Mouse (Mus musculus): ENCODE data around the gene Abhd2.

Abhd2 gene

DNA sequence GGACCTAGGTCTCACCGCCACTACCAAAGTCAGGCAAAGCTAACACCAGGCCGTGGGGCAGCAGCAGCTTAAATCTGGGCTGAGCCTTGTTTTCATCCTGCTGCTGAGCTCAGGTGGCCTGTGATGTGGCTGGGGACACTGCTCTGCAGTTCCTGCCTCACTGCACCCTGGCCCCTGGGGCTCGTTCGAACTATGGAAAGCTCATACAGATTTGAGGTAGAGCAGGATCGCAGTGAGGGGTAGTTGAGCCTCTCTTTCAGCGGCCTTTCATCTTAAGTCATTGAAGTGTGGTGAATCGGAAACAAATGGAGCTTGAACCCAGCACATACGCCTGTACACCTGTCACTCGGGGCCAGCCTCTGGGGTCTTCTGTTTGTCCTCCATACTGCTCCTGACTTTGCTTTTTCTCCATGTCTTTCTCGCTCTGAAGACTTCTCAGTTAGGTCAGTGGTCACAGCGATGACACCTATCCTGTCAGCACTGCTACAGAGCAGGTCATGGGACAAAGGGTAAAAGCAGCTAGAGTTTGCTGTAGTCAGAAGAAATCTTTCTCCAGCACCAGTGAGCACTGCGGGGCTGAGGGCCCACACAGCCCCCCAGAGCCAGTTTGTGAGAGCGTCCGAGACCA lies 20.7 kb downstream of the Abhd2 start:
- DNase-seq (ENCODE audit: low spot score in 2 of 2) = no peak

- no peak for DNase-seq (ENCODE audit: low spot score in 2 of 2)
Measured at GRCm38 (mm10) chr7:79294449-79294980, 21.5 kb downstream of the Abhd2 start.

DNA sequence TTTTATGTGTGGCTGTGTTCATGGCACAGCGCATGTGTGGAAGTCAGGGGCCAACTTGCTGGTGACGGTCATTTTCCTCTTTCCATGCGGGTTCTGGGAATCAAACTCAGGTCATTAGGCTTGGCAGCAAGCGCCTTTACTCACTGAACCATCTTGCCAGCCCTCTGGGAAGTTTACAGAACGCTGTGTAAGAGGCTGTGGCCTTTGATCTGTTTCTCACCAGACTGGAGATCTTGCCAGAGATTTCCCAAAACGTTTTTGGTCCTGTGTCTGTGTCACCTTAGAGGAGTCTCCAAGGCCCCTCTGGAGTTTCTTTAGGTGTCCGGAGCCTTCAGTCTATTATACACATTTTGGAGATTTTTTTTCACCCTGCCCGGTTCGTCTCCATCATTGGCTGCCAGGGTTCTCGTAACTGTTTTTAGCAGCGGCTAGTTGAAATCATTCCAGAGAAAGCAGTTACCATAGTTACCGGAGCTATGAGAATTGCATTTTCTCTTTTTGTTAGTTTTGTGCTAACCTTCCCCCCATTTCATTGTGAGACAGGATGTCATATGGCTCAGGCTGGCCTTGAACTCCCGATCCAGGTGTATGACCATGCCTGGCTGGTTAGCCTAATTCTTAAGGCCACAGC lies 22.3 kb downstream of the Abhd2 start:
- DNase-seq (ENCODE audit: low spot score in 2 of 2) = no peak

DNA sequence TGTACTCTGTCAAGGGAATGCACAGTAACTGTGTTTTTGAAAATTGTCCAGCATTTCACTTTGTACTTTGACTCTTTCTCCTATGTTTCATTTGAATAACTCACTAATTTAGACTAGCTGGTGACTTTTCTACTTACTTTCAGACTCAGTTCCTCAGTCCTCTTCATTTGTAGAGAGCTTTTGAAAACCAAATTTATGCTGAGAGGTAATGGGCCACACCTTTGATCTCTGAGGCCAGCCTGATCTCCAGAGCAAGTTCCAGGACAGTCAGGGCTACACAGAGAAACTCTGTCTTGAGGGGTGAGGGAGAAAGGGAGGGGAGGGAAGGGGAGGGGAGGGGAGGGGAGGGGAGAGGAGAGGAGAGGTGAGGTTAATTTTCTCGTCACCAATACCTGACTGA lies 25.7 kb downstream of the Abhd2 start:
- DNase-seq (ENCODE audit: low spot score in 2 of 2) = no peak

DNA sequence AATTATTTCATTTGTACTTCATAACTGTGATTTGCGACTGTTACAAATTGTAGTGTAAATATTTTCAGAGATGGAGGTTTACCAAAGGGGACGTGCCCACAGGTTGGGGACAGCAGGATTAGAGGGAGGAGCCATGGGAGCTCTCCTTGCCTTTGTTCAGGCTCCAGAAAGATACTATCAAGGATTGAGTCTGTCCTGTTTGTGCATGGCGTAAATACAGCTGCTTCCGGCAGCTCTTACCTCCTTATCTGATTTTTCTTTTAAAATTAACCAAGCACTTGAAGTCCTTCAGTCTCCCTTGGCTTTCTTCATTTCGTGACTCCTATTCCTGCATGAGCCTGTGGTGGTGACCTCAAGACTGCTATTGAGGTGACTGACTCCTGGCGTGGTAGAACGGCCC lies 26.5 kb downstream of the Abhd2 start:
- DNase-seq (ENCODE audit: low spot score in 2 of 2) = no peak

GRCm38 (mm10) chr7:79300432-79301151 lies 27.6 kb downstream of the Abhd2 start:
- DNase-seq (ENCODE audit: low spot score in 2 of 2) = no peak

- no peak for DNase-seq (ENCODE audit: low spot score in 2 of 2)
Measured at GRCm38 (mm10) chr7:79302145-79302544, 29.1 kb downstream of the Abhd2 start.

DNA sequence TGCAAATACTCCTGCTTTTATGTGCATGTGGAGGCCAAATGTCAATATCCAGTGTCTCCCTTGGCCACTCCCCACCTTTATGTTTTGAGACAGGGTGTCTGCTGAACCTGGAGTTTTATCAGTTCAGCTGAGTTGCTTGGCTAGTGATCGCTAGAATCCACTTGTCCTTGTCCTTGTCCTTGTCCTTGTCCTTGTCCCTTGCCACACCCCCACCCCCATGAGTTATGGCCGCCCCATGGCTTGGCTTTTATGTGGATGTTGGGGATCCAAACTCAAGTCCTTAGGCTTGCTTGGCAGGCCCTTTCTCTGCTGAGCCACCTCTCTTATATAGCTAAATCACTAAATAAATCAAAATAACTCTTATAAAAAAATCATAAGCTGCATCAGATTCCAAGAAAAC lies 29.6 kb downstream of the Abhd2 start:
- no peak for DNase-seq (ENCODE audit: low spot score in 2 of 2)

DNA sequence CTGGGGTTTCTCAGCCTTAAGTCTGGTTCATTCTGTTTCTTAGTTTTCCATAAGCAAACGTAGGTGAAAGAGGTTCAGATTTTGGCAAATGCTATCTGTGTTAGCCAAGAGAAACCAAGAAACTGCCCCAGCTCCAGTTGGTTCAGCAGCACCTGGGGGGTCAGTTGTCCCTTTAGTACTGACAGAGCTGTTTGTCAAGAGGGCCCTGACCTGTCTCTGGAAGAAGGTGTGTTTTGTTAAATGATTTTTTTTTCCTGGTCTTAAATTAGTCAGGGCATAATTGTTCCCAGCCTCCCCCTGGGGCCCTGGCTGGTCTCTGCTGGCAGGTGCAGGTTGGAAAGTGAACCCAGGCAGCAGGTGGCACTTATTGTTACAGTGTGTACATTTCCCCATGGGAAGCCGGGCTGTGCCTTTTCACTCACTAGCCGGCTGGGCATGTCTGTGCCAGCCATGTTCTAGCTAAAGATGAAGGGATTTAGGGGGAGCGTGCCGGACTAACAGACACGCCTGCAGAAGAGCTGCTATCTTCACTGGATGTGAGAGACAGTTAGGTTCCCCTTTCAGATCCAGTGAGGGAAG lies 30.3 kb downstream of the Abhd2 start:
- peak in 1 of 2 experiments; percentile 54 for DNase-seq (ENCODE audit: low spot score in 2 of 2)

GRCm38 (mm10) chr7:79308455-79309030 lies 35.5 kb downstream of the Abhd2 start:
- DNase-seq (ENCODE audit: low spot score in 2 of 2) = no peak

- DNase-seq (ENCODE audit: low spot score in 2 of 2) = no peak
Measured at GRCm38 (mm10) chr7:79309247-79310190, 36.5 kb downstream of the Abhd2 start.

DNA sequence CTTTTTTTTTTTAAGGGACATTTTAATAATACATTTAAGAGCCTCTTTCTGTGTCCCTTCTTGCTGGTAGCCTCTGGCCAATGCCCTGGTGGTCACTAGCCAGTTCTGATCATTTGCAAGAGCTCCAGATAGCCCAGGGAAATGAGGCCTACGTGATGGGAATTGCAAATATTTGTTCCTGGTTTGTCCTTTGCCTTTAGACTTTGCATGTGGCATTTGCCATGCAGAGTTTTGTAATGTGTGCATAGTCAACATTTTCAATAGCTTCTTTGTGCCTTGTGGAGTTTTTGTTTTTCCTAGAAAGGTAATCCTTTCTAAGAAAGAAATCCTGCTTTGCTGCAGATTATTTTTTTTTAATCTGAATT lies 37.2 kb downstream of the Abhd2 start:
- DNase-seq (ENCODE audit: low spot score in 2 of 2) = no peak

DNA sequence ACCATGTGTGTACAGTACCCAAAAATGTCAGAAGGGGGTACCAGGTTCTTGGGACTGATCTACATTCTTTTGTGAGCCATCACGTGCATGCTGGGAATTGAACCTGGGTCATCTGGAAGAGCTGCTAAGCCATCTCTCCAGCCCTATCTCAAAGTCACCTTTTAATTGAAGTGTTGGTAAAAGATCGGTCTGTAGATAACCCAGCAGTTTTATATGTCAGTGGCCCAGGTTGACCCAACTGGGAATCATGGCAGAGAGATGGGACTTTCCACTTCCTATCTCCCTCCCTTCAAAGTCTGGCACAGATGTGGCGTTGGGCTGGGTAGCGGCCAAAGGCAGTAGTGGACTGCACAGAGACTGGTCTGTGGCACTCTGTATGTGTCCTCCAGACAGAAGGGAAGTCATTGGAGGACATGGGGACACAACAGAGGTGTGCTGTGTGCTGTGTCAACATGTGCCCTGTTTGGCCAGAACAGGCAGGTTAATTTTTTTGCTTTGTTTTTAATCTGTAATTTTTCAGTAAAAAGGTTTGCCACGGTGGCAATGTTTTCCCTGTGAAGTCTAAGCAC lies 38.5 kb downstream of the Abhd2 start:
- DNase-seq (ENCODE audit: low spot score in 2 of 2) = no peak

DNA sequence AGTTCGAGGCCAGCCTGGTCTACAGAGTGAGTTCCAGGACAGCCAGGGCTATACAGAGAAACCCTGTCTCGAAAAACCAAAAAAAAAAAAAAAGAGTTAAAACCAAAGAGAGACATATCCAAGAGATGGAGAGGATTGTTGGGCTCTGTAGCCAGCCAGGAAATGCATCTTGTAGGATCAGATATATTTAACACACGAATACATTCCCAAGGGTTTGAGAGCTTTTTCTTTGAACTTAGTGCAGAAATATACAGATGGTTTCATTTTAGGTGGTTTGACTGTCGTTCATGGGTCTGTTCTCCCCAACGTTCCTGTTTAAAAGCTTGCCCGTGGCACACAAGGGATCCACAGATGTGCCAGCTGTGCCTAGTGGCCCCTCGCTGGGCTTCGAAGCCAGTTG lies 39.2 kb downstream of the Abhd2 start:
- no peak for DNase-seq (ENCODE audit: low spot score in 2 of 2)

- no peak for DNase-seq (ENCODE audit: low spot score in 2 of 2)
Measured at GRCm38 (mm10) chr7:79313519-79314059, 40.6 kb downstream of the Abhd2 start.

GRCm38 (mm10) chr7:79314517-79314916 lies 41.5 kb downstream of the Abhd2 start:
- no peak for DNase-seq (ENCODE audit: low spot score in 2 of 2)

- DNase-seq (ENCODE audit: low spot score in 2 of 2) = no peak
Measured at GRCm38 (mm10) chr7:79315149-79315548, 42.1 kb downstream of the Abhd2 start.

- no peak for DNase-seq (ENCODE audit: low spot score in 2 of 2)
Measured at GRCm38 (mm10) chr7:79316069-79316695, 43.2 kb downstream of the Abhd2 start.

- no peak for DNase-seq (ENCODE audit: low spot score in 2 of 2)
Measured at GRCm38 (mm10) chr7:79317576-79317975, 44.6 kb downstream of the Abhd2 start.
